Mouse (Mus musculus) heart, postnatal 0 days (tissue): ENCODE data around the gene Kat2a.

Experiments
- CTCF ChIP-seq: IDR thresholded peaks from 2 replicates; pipeline ENCODE4 v1.5.1; 2016; ENCODE audit warnings: antibody characterized with exemption, control low read depth, low read depth
- EP300 ChIP-seq: IDR thresholded peaks from 2 replicates; pipeline ENCODE4 v1.6.1; 2016; ENCODE audit warnings: antibody characterized with exemption, low read depth

GRCm38 (mm10) chr11:100727201-100727600 is 14.9 kb upstream of the Kat2a start:
- TF ChIP-seq CTCF (no peak), EP300 (no peak)
